Mouse (Mus musculus): ENCODE data around the gene Fgf22. TPM values are rescaled to one million over a fixed set of nuclear protein-coding genes. Genes with fewer than 3 reads are reported as not detected.
A peak's percentile ranks its signal among the peaks of the same experiment; 100 is the strongest.
"Not testable (repeated sequence)": the region's sequence is repeated elsewhere in the genome, so short reads cannot be mapped to it uniquely, and the experiment has no call there.

The Fgf22 gene
- polyA plus RNA-seq, 1 experiment from 2014 or later: not detected

GRCm38 (mm10) chr10:79743161-79743560 lies 11.7 kb upstream of the Fgf22 start:
- H3K27ac ChIP-seq (ENCODE audit: low read length): no peak overlapping the region
- peaks cover 10% of the 10 kb centered on the region for H3K4me1 ChIP-seq (ENCODE audit: control insufficient read depth, insufficient read depth, low read length)
- no peak overlapping the region for H3K4me2 ChIP-seq (ENCODE audit: low read depth, low read length)
- H3K36me3 ChIP-seq (ENCODE audit: control insufficient read depth, insufficient read depth, low read length): peaks cover 57% of the 10 kb centered on the region
- no peak for ATAC-seq
- no peak overlapping the region for H3K9ac ChIP-seq (ENCODE audit: low read depth, low read length)
- H3K27me3 ChIP-seq (replicated peaks; ENCODE audit: control insufficient read depth, insufficient read depth, low read length): no peaks in the 10 kb centered on the region
- peaks cover 29% of the 10 kb centered on the region for H3K9me3 ChIP-seq (ENCODE audit: control insufficient read depth, low read length)
- no peak overlapping the region for H3K4me3 ChIP-seq (ENCODE audit: low read length)
- WGBS: 89% methylated on average over 11 of the region's 11 CpGs

GRCm38 (mm10) chr10:79743650-79744365 lies 11.1 kb upstream of the Fgf22 start:
- ATAC-seq: no peak
- H3K27ac ChIP-seq (ENCODE audit: low read length): no peak overlapping the region
- peaks cover 50% of the 10 kb centered on the region for H3K36me3 ChIP-seq (ENCODE audit: control insufficient read depth, insufficient read depth, low read length)

GRCm38 (mm10) chr10:79745411-79745810 lies 9.5 kb upstream of the Fgf22 start:
- Histone ChIP-seq H3K36me3 (ENCODE audit: control insufficient read depth, insufficient read depth, low read length) (peaks cover 34% of the 10 kb centered on the region), H3K9ac (ENCODE audit: low read depth, low read length) (peak overlapping the region; percentile 75; the same call in 1 of the 2 replicates), H3K4me3 (ENCODE audit: low read length) (peak overlapping the region; percentile 69), H3K9me3 (ENCODE audit: control insufficient read depth, low read length) (peaks cover 7% of the 10 kb centered on the region), H3K27me3 (replicated peaks; ENCODE audit: control insufficient read depth, insufficient read depth, low read length) (no peaks in the 10 kb centered on the region), H3K4me2 (ENCODE audit: low read depth, low read length) (peak overlapping the region; percentile 63), H3K27ac (ENCODE audit: low read length) (0 out of 2 replicates have a peak overlapping the region, but pooled peaks have one; percentile 33), H3K4me1 (ENCODE audit: control insufficient read depth, insufficient read depth, low read length) (peaks cover 10% of the 10 kb centered on the region)
- peak; percentile 29 for ATAC-seq
- WGBS: 75% methylated on average over 3 of the region's 3 CpGs

More at GRCm38 (mm10) chr10:79743650-79744365, 11.1 kb upstream of the Fgf22 start:
- H3K9me3 ChIP-seq (ENCODE audit: control insufficient read depth, low read length): peaks cover 23% of the 10 kb centered on the region
- no peak overlapping the region for H3K9ac ChIP-seq (ENCODE audit: low read depth, low read length)
- no peak overlapping the region for H3K4me2 ChIP-seq (ENCODE audit: low read depth, low read length)
- peaks cover 10% of the 10 kb centered on the region for H3K4me1 ChIP-seq (ENCODE audit: control insufficient read depth, insufficient read depth, low read length)
- no peaks in the 10 kb centered on the region for H3K27me3 ChIP-seq (replicated peaks; ENCODE audit: control insufficient read depth, insufficient read depth, low read length)
- WGBS: 95% methylated on average over 15 of the region's 15 CpGs
- H3K4me3 ChIP-seq (ENCODE audit: low read length): no peak overlapping the region

GRCm38 (mm10) chr10:79745898-79746773 lies 8.7 kb upstream of the Fgf22 start, which contains the start of gene Polrmt:
Gene Polrmt, minus strand, starts transcription at chr10:79746581.
- peak; percentile 98 for ATAC-seq
- H3K9ac ChIP-seq (ENCODE audit: low read depth, low read length): peak within 1 kb of the TSS; percentile 75
- H3K27ac ChIP-seq (ENCODE audit: low read length): peak within 1 kb of the TSS; percentile 33; the same call in 1 of the 2 replicates
- H3K9me3 ChIP-seq (ENCODE audit: control insufficient read depth, low read length): no peaks in the 10 kb centered on the region
- H3K36me3 ChIP-seq (ENCODE audit: control insufficient read depth, insufficient read depth, low read length): peaks cover 27% of the 10 kb centered on the region
- H3K4me3 ChIP-seq (ENCODE audit: low read length): peak within 1 kb of the TSS; percentile 69
- WGBS: 2% methylated on average over 37 of the region's 38 CpGs
- H3K4me2 ChIP-seq (ENCODE audit: low read depth, low read length): peak within 1 kb of the TSS; percentile 63
- no peaks in the 10 kb centered on the region for H3K27me3 ChIP-seq (replicated peaks; ENCODE audit: control insufficient read depth, insufficient read depth, low read length)
- peaks cover 10% of the 10 kb centered on the region for H3K4me1 ChIP-seq (ENCODE audit: control insufficient read depth, insufficient read depth, low read length)

- peak overlapping the region; percentile 48 for H3K4me2 ChIP-seq (ENCODE audit: low read depth, low read length)
- peak overlapping the region; percentile 51; the same call in 1 of the 2 replicates for H3K9ac ChIP-seq (ENCODE audit: low read depth, low read length)
- peaks cover 21% of the 10 kb centered on the region for H3K36me3 ChIP-seq (ENCODE audit: control insufficient read depth, insufficient read depth, low read length)
- peak overlapping the region; percentile 27 for H3K4me3 ChIP-seq (ENCODE audit: low read length)
- H3K27me3 ChIP-seq (replicated peaks; ENCODE audit: control insufficient read depth, insufficient read depth, low read length): no peaks in the 10 kb centered on the region
- H3K9me3 ChIP-seq (ENCODE audit: control insufficient read depth, low read length): no peaks in the 10 kb centered on the region
- peak; percentile 77 for ATAC-seq
- H3K27ac ChIP-seq (ENCODE audit: low read length): no peak overlapping the region
- H3K4me1 ChIP-seq (ENCODE audit: control insufficient read depth, insufficient read depth, low read length): peaks cover 10% of the 10 kb centered on the region
- 25% methylated on average over 6 of the region's 6 CpGs for WGBS
Measured at GRCm38 (mm10) chr10:79746774-79747151, 8.1 kb upstream of the Fgf22 start.

- WGBS: 87% methylated on average over 6 of the region's 6 CpGs
- Histone ChIP-seq H3K4me2 (ENCODE audit: low read depth, low read length) (no peak overlapping the region), H3K9ac (ENCODE audit: low read depth, low read length) (no peak overlapping the region), H3K9me3 (ENCODE audit: control insufficient read depth, low read length) (no peaks in the 10 kb centered on the region), H3K4me3 (ENCODE audit: low read length) (no peak overlapping the region), H3K27ac (ENCODE audit: low read length) (no peak overlapping the region), H3K36me3 (ENCODE audit: control insufficient read depth, insufficient read depth, low read length) (peaks cover 8% of the 10 kb centered on the region; the same call in 1 of the 2 replicates), H3K4me1 (ENCODE audit: control insufficient read depth, insufficient read depth, low read length) (peaks cover 10% of the 10 kb centered on the region), H3K27me3 (replicated peaks; ENCODE audit: control insufficient read depth, insufficient read depth, low read length) (no peaks in the 10 kb centered on the region)
- no peak for ATAC-seq
Measured at GRCm38 (mm10) chr10:79748496-79748895, 6.4 kb upstream of the Fgf22 start.

GRCm38 (mm10) chr10:79755854-79756253 lies 978 bp downstream of the Fgf22 start:
- H3K4me2 ChIP-seq (ENCODE audit: low read depth, low read length): no peak overlapping the region
- H3K9ac ChIP-seq (ENCODE audit: low read depth, low read length): no peak overlapping the region
- 78% methylated on average over 3 of the region's 3 CpGs for WGBS
- no peak overlapping the region for H3K4me3 ChIP-seq (ENCODE audit: low read length)
- peaks cover 3% of the 10 kb centered on the region; the same call in 1 of the 2 replicates for H3K4me1 ChIP-seq (ENCODE audit: control insufficient read depth, insufficient read depth, low read length)
- H3K27me3 ChIP-seq (replicated peaks; ENCODE audit: control insufficient read depth, insufficient read depth, low read length): no peaks in the 10 kb centered on the region
- no peaks in the 10 kb centered on the region for H3K9me3 ChIP-seq (ENCODE audit: control insufficient read depth, low read length)
- ATAC-seq: no peak
- H3K27ac ChIP-seq (ENCODE audit: low read length): no peak overlapping the region
- H3K36me3 ChIP-seq (ENCODE audit: control insufficient read depth, insufficient read depth, low read length): peaks cover 15% of the 10 kb centered on the region

GRCm38 (mm10) chr10:79756660-79757059 lies 1.8 kb downstream of the Fgf22 start:
- Histone ChIP-seq H3K36me3 (ENCODE audit: control insufficient read depth, insufficient read depth, low read length) (peaks cover 23% of the 10 kb centered on the region), H3K4me2 (ENCODE audit: low read depth, low read length) (no peak overlapping the region), H3K9ac (ENCODE audit: low read depth, low read length) (no peak overlapping the region), H3K27me3 (replicated peaks; ENCODE audit: control insufficient read depth, insufficient read depth, low read length) (no peaks in the 10 kb centered on the region), H3K27ac (ENCODE audit: low read length) (no peak overlapping the region), H3K4me1 (ENCODE audit: control insufficient read depth, insufficient read depth, low read length) (peaks cover 3% of the 10 kb centered on the region; the same call in 1 of the 2 replicates), H3K9me3 (ENCODE audit: control insufficient read depth, low read length) (no peaks in the 10 kb centered on the region), H3K4me3 (ENCODE audit: low read length) (no peak overlapping the region)
- no peak for ATAC-seq
- WGBS: 91% methylated on average over 24 of the region's 24 CpGs

- not testable (repeated sequence) for H3K9ac ChIP-seq (ENCODE audit: low read depth, low read length); H3K4me3 ChIP-seq (ENCODE audit: low read length); ATAC-seq; H3K27me3 ChIP-seq (replicated peaks; ENCODE audit: control insufficient read depth, insufficient read depth, low read length); H3K4me2 ChIP-seq (ENCODE audit: low read depth, low read length); H3K9me3 ChIP-seq (ENCODE audit: control insufficient read depth, low read length); H3K27ac ChIP-seq (ENCODE audit: low read length)
- Histone ChIP-seq H3K36me3 (ENCODE audit: control insufficient read depth, insufficient read depth, low read length) (peaks cover 29% of the 10 kb centered on the region), H3K4me1 (ENCODE audit: control insufficient read depth, insufficient read depth, low read length) (peaks cover 14% of the 10 kb centered on the region)
- WGBS: 90% methylated on average over 1 of the region's 1 CpGs
Measured at GRCm38 (mm10) chr10:79759675-79760074, 4.8 kb downstream of the Fgf22 start.

Measured in intestine, embryonic 16.5 days (tissue).